Mouse (Mus musculus) lung, postnatal 0 days (tissue): ENCODE measurements around the gene Zmat3.

Experiments used
- CTCF ChIP-seq: IDR thresholded peaks from 2 replicates; pipeline ENCODE4 v1.5.1; 2016; ENCODE audit warnings: antibody characterized with exemption, mild to moderate bottlenecking
- EP300 ChIP-seq: IDR thresholded peaks from 2 replicates; pipeline ENCODE4 v1.6.1; 2016; ENCODE audit warnings: antibody characterized with exemption, mild to moderate bottlenecking, control low read depth

GRCm38 (mm10) chr3:32381556-32381955 is 15.7 kb upstream of the Zmat3 start:
- TF ChIP-seq EP300 = no peak
- TF ChIP-seq CTCF = no peak
